Mouse (Mus musculus): ENCODE results near the gene Draxin. TPM values are rescaled to one million over a fixed set of nuclear protein-coding genes. Genes with fewer than 3 reads are reported as not detected.

Draxin gene
- polyA plus RNA-seq, 1 experiment = 5.6 TPM

- H3K4me3 ChIP-seq (replicated peaks; ENCODE audit: control insufficient read depth, low read depth, low read length) = no peak overlapping the region
- H3K4me1 ChIP-seq (ENCODE audit: control insufficient read depth, insufficient read depth, low read length) = no peaks in the 10 kb centered on the region
- TF ChIP-seq CTCF (IDR thresholded peaks at IDR 0.05; ENCODE audit: control insufficient read depth, insufficient read depth, low read length) = peak; percentile 84
- no peak for TF ChIP-seq POLR2A (IDR thresholded peaks at IDR 0.05; ENCODE audit: borderline replicate concordance, control insufficient read depth, low read depth, low read length)
- 15% methylated on average over 7 of the region's 7 CpGs for WGBS
- H3K27ac ChIP-seq (ENCODE audit: control insufficient read depth, insufficient read depth, low read depth, low read length, poor library complexity) = no peak overlapping the region
Measured at GRCm38 (mm10) chr4:148168287-148168686, 37.8 kb upstream of the Draxin start.

GRCm38 (mm10) chr4:148166986-148167385 is 36.5 kb upstream of the Draxin start:
- H3K27ac ChIP-seq (ENCODE audit: control insufficient read depth, insufficient read depth, low read depth, low read length, poor library complexity) = no peak overlapping the region
- TF ChIP-seq POLR2A (IDR thresholded peaks at IDR 0.05; ENCODE audit: borderline replicate concordance, control insufficient read depth, low read depth, low read length) (no peak), CTCF (IDR thresholded peaks at IDR 0.05; ENCODE audit: control insufficient read depth, insufficient read depth, low read length) (peak; percentile 66)
- no peak overlapping the region for H3K4me3 ChIP-seq (replicated peaks; ENCODE audit: control insufficient read depth, low read depth, low read length)
- whole genome bisulfite sequencing = 10% methylated on average over 4 of the region's 4 CpGs
- no peaks in the 10 kb centered on the region for H3K4me1 ChIP-seq (ENCODE audit: control insufficient read depth, insufficient read depth, low read length)

- no peak for TF ChIP-seq CTCF (IDR thresholded peaks at IDR 0.05; ENCODE audit: control insufficient read depth, insufficient read depth, low read length)
- no peak for TF ChIP-seq POLR2A (IDR thresholded peaks at IDR 0.05; ENCODE audit: borderline replicate concordance, control insufficient read depth, low read depth, low read length)
- Histone ChIP-seq H3K4me1 (ENCODE audit: control insufficient read depth, insufficient read depth, low read length) (no peaks in the 10 kb centered on the region), H3K4me3 (replicated peaks; ENCODE audit: control insufficient read depth, low read depth, low read length) (no peak overlapping the region), H3K27ac (ENCODE audit: control insufficient read depth, insufficient read depth, low read depth, low read length, poor library complexity) (no peak overlapping the region)
- 23% methylated on average over 10 of the region's 10 CpGs for WGBS
Measured at GRCm38 (mm10) chr4:148166431-148166830, 35.9 kb upstream of the Draxin start.

GRCm38 (mm10) chr4:148165551-148165950 is 35.1 kb upstream of the Draxin start:
- TF ChIP-seq POLR2A (IDR thresholded peaks at IDR 0.05; ENCODE audit: borderline replicate concordance, control insufficient read depth, low read depth, low read length) (no peak), CTCF (IDR thresholded peaks at IDR 0.05; ENCODE audit: control insufficient read depth, insufficient read depth, low read length) (no peak)
- WGBS = 19% methylated on average over 17 of the region's 17 CpGs
- no peaks in the 10 kb centered on the region for H3K4me1 ChIP-seq (ENCODE audit: control insufficient read depth, insufficient read depth, low read length)
- no peak overlapping the region for H3K27ac ChIP-seq (ENCODE audit: control insufficient read depth, insufficient read depth, low read depth, low read length, poor library complexity)
- no peak overlapping the region for H3K4me3 ChIP-seq (replicated peaks; ENCODE audit: control insufficient read depth, low read depth, low read length)

GRCm38 (mm10) chr4:148164461-148164860 is 34.0 kb upstream of the Draxin start:
- Histone ChIP-seq H3K27ac (ENCODE audit: control insufficient read depth, insufficient read depth, low read depth, low read length, poor library complexity) (no peak overlapping the region), H3K4me1 (ENCODE audit: control insufficient read depth, insufficient read depth, low read length) (no peaks in the 10 kb centered on the region), H3K4me3 (replicated peaks; ENCODE audit: control insufficient read depth, low read depth, low read length) (no peak overlapping the region)
- no peak for TF ChIP-seq CTCF (IDR thresholded peaks at IDR 0.05; ENCODE audit: control insufficient read depth, insufficient read depth, low read length)
- TF ChIP-seq POLR2A (IDR thresholded peaks at IDR 0.05; ENCODE audit: borderline replicate concordance, control insufficient read depth, low read depth, low read length) = no peak
- WGBS = 4% methylated on average over 16 of the region's 16 CpGs

- under 1% methylated on average over 29 of the region's 29 CpGs for WGBS
- Histone ChIP-seq H3K27ac (ENCODE audit: control insufficient read depth, insufficient read depth, low read depth, low read length, poor library complexity) (peak overlapping the region; percentile 7; the same call in 1 of the 2 replicates), H3K4me1 (ENCODE audit: control insufficient read depth, insufficient read depth, low read length) (no peaks in the 10 kb centered on the region; the same call in 1 of the 2 replicates), H3K4me3 (replicated peaks; ENCODE audit: control insufficient read depth, low read depth, low read length) (no peak overlapping the region)
- TF ChIP-seq CTCF (IDR thresholded peaks at IDR 0.05; ENCODE audit: control insufficient read depth, insufficient read depth, low read length) (peak; percentile 70), POLR2A (IDR thresholded peaks at IDR 0.05; ENCODE audit: borderline replicate concordance, control insufficient read depth, low read depth, low read length) (no peak)
Measured at GRCm38 (mm10) chr4:148164002-148164439, 33.5 kb upstream of the Draxin start.

- 3% methylated on average over 43 of the region's 43 CpGs for WGBS
Measured at GRCm38 (mm10) chr4:148160436-148161390, 30.2 kb upstream of the Draxin start, which contains the start of the genes Fbxo44 and Fbxo2. Fbxo44 (minus strand) TSS chr4:148160482. Fbxo2 (plus strand) TSS chr4:148160621.

More at GRCm38 (mm10) chr4:148160436-148161390, 30.2 kb upstream of the Draxin start, which contains the start of the genes Fbxo44 and Fbxo2:
- H3K4me1 ChIP-seq (ENCODE audit: control insufficient read depth, insufficient read depth, low read length) = no peaks in the 10 kb centered on the region; the same call in 1 of the 2 replicates
- no peak for TF ChIP-seq POLR2A (IDR thresholded peaks at IDR 0.05; ENCODE audit: borderline replicate concordance, control insufficient read depth, low read depth, low read length)
- no peak for TF ChIP-seq CTCF (IDR thresholded peaks at IDR 0.05; ENCODE audit: control insufficient read depth, insufficient read depth, low read length)
- no peak within 1 kb of the TSS; the same call in 1 of the 2 replicates for H3K27ac ChIP-seq (ENCODE audit: control insufficient read depth, insufficient read depth, low read depth, low read length, poor library complexity)
- H3K4me3 ChIP-seq (replicated peaks; ENCODE audit: control insufficient read depth, low read depth, low read length) = peak within 1 kb of the TSS; percentile 62
